Mouse (Mus musculus) CH12.LX (cell line): Measurements from ENCODE around the gene Hps6. TPM values are rescaled to one million over a fixed set of nuclear protein-coding genes. Genes with fewer than 3 reads are reported as not detected.

Experiments
- DNase-seq: peaks from one replicate; pipeline ENCODE4 v3.0.0-alpha.2; 2013; ENCODE audit errors: extremely low read depth
- H3K27ac ChIP-seq: 2 replicates; pipeline ENCODE4 v1.5.1; 2012; ENCODE audit warnings: low read depth, mild to moderate bottlenecking, control low read depth, moderate library complexity; ENCODE audit not compliant: insufficient read depth
- H3K27me3 ChIP-seq: replicated peaks from 2 replicates; pipeline ENCODE3; 2012; ENCODE audit warnings: inconsistent platforms
- H3K36me3 ChIP-seq, 2 experiments: replicated peaks in 1 of 2; 2 replicates each; pipeline versions ENCODE3 to v1.6.1; 2012; ENCODE audit warnings: inconsistent platforms in 1 of 2, low read length in 1 of 2, mild to moderate bottlenecking in 1 of 2, mixed read lengths in 1 of 2, moderate library complexity in 1 of 2; ENCODE audit not compliant: control insufficient read depth in 1 of 2, insufficient read depth in 1 of 2
- H3K4me1 ChIP-seq, 2 experiments: 2 replicates each; pipeline ENCODE4 v1.6.1; 2012; ENCODE audit warnings: inconsistent platforms in 1 of 2, moderate library complexity in 1 of 2; ENCODE audit not compliant: insufficient read depth in 2 of 2, control insufficient read depth in 1 of 2
- H3K4me2 ChIP-seq: 2 replicates; pipeline ENCODE4 v1.6.1; 2012; ENCODE audit warnings: low read depth, mild to moderate bottlenecking, control low read depth; ENCODE audit not compliant: poor library complexity, insufficient read depth, severe bottlenecking
- H3K4me3 ChIP-seq, 3 experiments: fragments of 150-350 bp in 1 of 3; sonication (generic) in 1 of 3; replicated peaks in 1 of 3; 2 replicates each; pipeline versions ENCODE3 to v1.5.1; 2011 to 2012; ENCODE audit warnings: low read depth in 2 of 3, low read length in 2 of 3, mild to moderate bottlenecking in 2 of 3, moderate library complexity in 2 of 3, control low read depth in 1 of 3, improper control_type of control experiment in 1 of 3, inconsistent platforms in 1 of 3, mixed read lengths in 1 of 3; ENCODE audit not compliant: poor library complexity in 1 of 3
- H3K79me2 ChIP-seq: replicated peaks from 2 replicates; pipeline ENCODE4 v1.6.1; 2012; ENCODE audit warnings: mild to moderate bottlenecking, moderate library complexity; ENCODE audit not compliant: control insufficient read depth, poor library complexity, insufficient read depth, severe bottlenecking; ENCODE audit errors: extremely low read depth
- H3K9ac ChIP-seq: 2 replicates; pipeline ENCODE4 v1.6.1; 2012; ENCODE audit warnings: low read depth, mild to moderate bottlenecking, control low read depth, moderate library complexity; ENCODE audit not compliant: insufficient read depth
- H3K9me3 ChIP-seq: replicated peaks from 2 replicates; pipeline ENCODE3; 2012; ENCODE audit warnings: low read length, inconsistent platforms, mixed read lengths
- BHLHE40 ChIP-seq: IDR thresholded peaks from 2 replicates; pipeline ENCODE4 v1.6.1; 2011; ENCODE audit warnings: mild to moderate bottlenecking, low read depth, low read length, improper control_type of control experiment
- CHD1 ChIP-seq: IDR thresholded peaks from 2 replicates; pipeline ENCODE4 v1.6.1; 2012; ENCODE audit warnings: low read depth, low read length, improper control_type of control experiment, inconsistent platforms
- E2F4 ChIP-seq: IDR thresholded peaks from 2 replicates; pipeline ENCODE4 v1.6.1; 2011; ENCODE audit warnings: low read depth, low read length, improper control_type of control experiment; ENCODE audit not compliant: insufficient replicate concordance
- ELF1 ChIP-seq: IDR thresholded peaks from 2 replicates; pipeline ENCODE4 v1.6.1; 2014; ENCODE audit warnings: low read depth, mild to moderate bottlenecking, inconsistent platforms, low read length, improper control_type of control experiment
- EP300 ChIP-seq: IDR thresholded peaks from 2 replicates; pipeline ENCODE4 v1.6.1; 2011; ENCODE audit warnings: low read length, improper control_type of control experiment
- HCFC1 ChIP-seq: IDR thresholded peaks from 2 replicates; pipeline ENCODE4 v1.6.1; 2012; ENCODE audit warnings: low read depth, mild to moderate bottlenecking, inconsistent platforms, low read length, improper control_type of control experiment
- JUN ChIP-seq: IDR thresholded peaks from 2 replicates; pipeline ENCODE4 v1.6.1; 2011; ENCODE audit warnings: low read depth, mild to moderate bottlenecking, low read length, improper control_type of control experiment, moderate library complexity; ENCODE audit not compliant: insufficient read depth
- KAT2A ChIP-seq: IDR thresholded peaks from 2 replicates; pipeline ENCODE4 v1.6.1; 2012; ENCODE audit warnings: low read length, improper control_type of control experiment, inconsistent platforms; ENCODE audit not compliant: insufficient replicate concordance
- MAX ChIP-seq: IDR thresholded peaks from 2 replicates; pipeline ENCODE4 v1.6.1; 2011; ENCODE audit warnings: low read length, improper control_type of control experiment
- MAZ ChIP-seq: IDR thresholded peaks from 2 replicates; pipeline ENCODE4 v1.6.1; 2012; ENCODE audit warnings: low read depth, mild to moderate bottlenecking, inconsistent platforms, low read length, improper control_type of control experiment, moderate library complexity
- MXI1 ChIP-seq: IDR thresholded peaks from 2 replicates; pipeline ENCODE4 v1.6.1; 2011; ENCODE audit warnings: mild to moderate bottlenecking, low read depth, low read length, improper control_type of control experiment
- MYC ChIP-seq: IDR thresholded peaks from 2 replicates; pipeline ENCODE4 v1.6.1; 2011; ENCODE audit warnings: low read depth, mild to moderate bottlenecking, improper control_type of control experiment, low read length
- RAD21 ChIP-seq: IDR thresholded peaks from 2 replicates; pipeline ENCODE4 v1.6.1; 2011; ENCODE audit warnings: low read depth, mild to moderate bottlenecking, low read length, improper control_type of control experiment, moderate library complexity
- RCOR1 ChIP-seq: conservative IDR thresholded peaks from 2 replicates; pipeline ENCODE4 v1.6.1; 2012; ENCODE audit warnings: low read depth, mild to moderate bottlenecking, inconsistent platforms, low read length, improper control_type of control experiment
- TBP ChIP-seq: conservative IDR thresholded peaks from 2 replicates; pipeline ENCODE4 v1.6.1; 2011; ENCODE audit warnings: low read depth, low read length, improper control_type of control experiment
- UBTF ChIP-seq: IDR thresholded peaks from 2 replicates; pipeline ENCODE4 v1.6.1; 2012; ENCODE audit warnings: low read depth, mild to moderate bottlenecking, inconsistent platforms, low read length, improper control_type of control experiment, moderate library complexity
- USF1 ChIP-seq: IDR thresholded peaks from 2 replicates; pipeline ENCODE4 v1.6.1; 2014; ENCODE audit warnings: low read depth, mild to moderate bottlenecking, inconsistent platforms, low read length, improper control_type of control experiment
- USF2 ChIP-seq: conservative IDR thresholded peaks from 2 replicates; pipeline ENCODE4 v1.6.1; 2011; ENCODE audit warnings: low read depth, low read length, improper control_type of control experiment
- ZC3H11A ChIP-seq: IDR thresholded peaks from 2 replicates; pipeline ENCODE4 v1.6.1; 2012; ENCODE audit warnings: low read depth, mild to moderate bottlenecking, inconsistent platforms, low read length, improper control_type of control experiment
- ZMIZ1 ChIP-seq: IDR thresholded peaks from 2 replicates; pipeline ENCODE4 v1.6.1; 2012; ENCODE audit warnings: low read depth, mild to moderate bottlenecking, inconsistent platforms, low read length, improper control_type of control experiment
- dilution Hi-C: fragments of 300-500 bp; cut with MboI; formaldehyde crosslinking; loops from 2 replicates; pipeline ENCODE4 v1.14.3; 2020; ENCODE audit warnings: low sequenced_read_pairs; ENCODE audit not compliant: extremely low pct_unique_long_range_greater_than_20kb, extremely low pct_ligation_motif_present
- in situ Hi-C: fragments of 300-500 bp; cut with MboI; formaldehyde crosslinking; loops from 3 replicates; pipeline ENCODE4 v1.14.3; 2019; ENCODE audit warnings: low sequenced_read_pairs, low pct_ligation_motif_present, low pct_unique_long_range_greater_than_20kb, mixed read lengths
- polyA plus RNA-seq: library from polyadenylated mRNA; unstranded; fragments of >175 nt; gene quantifications from 2 replicates; pipeline ENCODE4 v1.2.1, GENCODE M21; 2012; ENCODE audit warnings: low read depth; ENCODE audit not compliant: insufficient read length
- total RNA-seq, 2 experiments: library from RNA; depleted of rRNA; stranded (reverse); fragments of 300-350 nt in 1 of 2; fragments of >200 nt in 1 of 2; gene quantifications; 2 replicates each; pipeline ENCODE4 v1.2.3; 2012 to 2014

Hps6 gene
- total and polyA plus RNA-seq, 3 experiments: 5.8 to 10.6 (median 6.7) TPM

GRCm38 (mm10) chr19:46003371-46004226 is at the start of gene Hps6 (continued):
- TF ChIP-seq CHD1: no peak

GRCm38 (mm10) chr19:45956736-45957135 is 46.6 kb upstream of the Hps6 start:
- Histone ChIP-seq H3K4me1 (peaks cover 0 to 7% of the 10 kb centered on the region in 2 experiments; a peak in 1 of 4 replicates), H3K36me3 (peaks cover 0 to 4% of the 10 kb centered on the region in 2 experiments), H3K9me3 (no peaks in the 10 kb centered on the region), H3K4me3 (no peak overlapping the region), H3K27me3 (no peaks in the 10 kb centered on the region), H3K4me2 (no peak overlapping the region), H3K27ac (no peak overlapping the region), H3K9ac (no peak overlapping the region), H3K79me2 (no peaks in the 10 kb centered on the region)
- no peak for DNase-seq
- TF ChIP-seq USF1 (no peak), BHLHE40 (no peak), HCFC1 (no peak), MAZ (no peak), MXI1 (no peak), MAX (no peak), EP300 (no peak), ELF1 (no peak), KAT2A (no peak)
- in situ Hi-C loops (no loop called here), dilution Hi-C loops (no loop called here)

- no peak overlapping the region for H3K9ac ChIP-seq
- in situ Hi-C loops (no loop called here), dilution Hi-C loops (no loop called here)
- no peaks in the 10 kb centered on the region for H3K79me2 ChIP-seq
- peaks cover 0 to 5% of the 10 kb centered on the region in 2 experiments; a peak in 1 of 4 replicates for H3K4me1 ChIP-seq
- DNase-seq: no peak
- H3K27ac ChIP-seq: no peak overlapping the region
- H3K36me3 ChIP-seq: peaks cover 0 to 15% of the 10 kb centered on the region in 2 experiments
- no peak for TF ChIP-seq USF1
- TF ChIP-seq ELF1: no peak
- no peak for TF ChIP-seq RCOR1
- no peak for TF ChIP-seq MYC
- no peak for TF ChIP-seq EP300
- no peak for TF ChIP-seq ZMIZ1
- TF ChIP-seq BHLHE40: no peak
- no peak for TF ChIP-seq E2F4
- TF ChIP-seq USF2: no peak
- TF ChIP-seq JUN: no peak
- no peak for TF ChIP-seq TBP
- TF ChIP-seq ZC3H11A: no peak
- TF ChIP-seq UBTF: no peak
- no peak for TF ChIP-seq CHD1
- TF ChIP-seq RAD21: no peak
- H3K4me3 ChIP-seq: no peak overlapping the region
- no peaks in the 10 kb centered on the region for H3K9me3 ChIP-seq
- no peaks in the 10 kb centered on the region for H3K27me3 ChIP-seq
- no peak overlapping the region for H3K4me2 ChIP-seq
Observed at GRCm38 (mm10) chr19:45960770-45961169, 42.5 kb upstream of the Hps6 start.
